Mouse (Mus musculus) erythroblast, embryonic 14.5 days (primary cell): ENCODE results near the gene Adora3.

ENCODE experiments used
- GATA1 ChIP-seq: IDR thresholded peaks from 2 replicates; pipeline ENCODE4 v1.6.1; 2012; ENCODE audit warnings: low read length, inconsistent platforms, mixed read lengths
- TAL1 ChIP-seq: IDR thresholded peaks from 3 replicates; pipeline ENCODE4 v1.6.1; 2012; ENCODE audit warnings: low read length, inconsistent platforms, mixed read lengths

DNA sequence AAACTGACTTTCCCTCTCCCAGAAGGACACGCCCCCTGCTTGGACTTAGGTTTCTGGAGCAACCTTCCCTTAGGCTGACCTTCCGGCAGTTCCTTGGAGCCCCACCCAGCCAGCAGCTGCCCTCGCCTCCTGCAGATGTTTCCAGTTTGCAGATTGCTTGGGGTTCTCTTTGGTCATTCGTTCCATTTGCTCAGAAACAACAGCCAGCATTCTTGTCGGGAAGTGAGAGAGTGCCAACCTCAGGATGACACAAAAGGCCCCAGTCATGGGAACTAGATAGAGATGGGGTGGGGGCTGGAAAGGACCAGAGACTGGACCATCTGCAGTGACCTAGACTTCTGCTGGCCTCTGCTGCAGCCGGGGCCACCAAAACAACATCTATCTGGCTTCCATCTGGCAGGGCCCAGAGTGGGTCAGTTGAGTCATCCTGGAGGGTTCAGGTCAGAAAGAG, 23.3 kb downstream of the Adora3 start:
- TF ChIP-seq GATA1 (no peak), TAL1 (no peak)
